ENCODE assay signal across 17 mouse cellular contexts in genomic region chr7:84681558-84681957, GRCm38 (mm10). TPM values are rescaled to one million over a fixed set of nuclear protein-coding genes. Genes with fewer than 3 reads are reported as not detected.
DNase-seq lines count a peak whose midpoint lies in the region; ATAC-seq and TF ChIP-seq lines count a peak whose summit lies in the region.
"Had no signal": no experiment of that assay in that cellular context is flagged by ENCODE, and none has a peak within 500 bp of the region (broad histone marks: within the 10 kb centered on the region; RNA-seq: fewer than 3 reads in every experiment).

No protein-coding gene starts in this region.

- DNase-seq in heart, adult 11 months: peak; percentile 1
- no peak for DNase-seq in heart, postnatal 4 days
- DNase-seq in 3T3-L1 (ENCODE audit: low read depth, low spot score) (peak; percentile 17), G1E (ENCODE audit: low spot score) (no peak)
- no peak for DNase-seq in adrenal gland, adult 18-20 months (ENCODE audit: low spot score in 2 of 2)
- no peak for DNase-seq in adrenal gland, adult 8-10 months
- DNase-seq in urinary bladder, adult 2 months (ENCODE audit: low spot score): no peak
- DNase-seq: cerebellum, postnatal 10 days; gastrocnemius, postnatal 14 days; heart, postnatal 10 days; lung, postnatal 14 days had no signal

- ATAC-seq in G1E (ENCODE audit: extremely low read depth, insufficient number of reproducible peaks, low FRiP score, poor library complexity, severe bottlenecking): 0 out of 2 replicates have a peak, but pooled peaks have one; percentile 35
- peak; percentile 56 for ATAC-seq in megakaryocyte, adult 5-6 weeks (ENCODE audit: poor library complexity, severe bottlenecking)
- ATAC-seq: intestine, embryonic 16.5 days; midbrain, embryonic 13.5 days had no signal

- TF ChIP-seq CTCF in G1E (IDR thresholded peaks at IDR 0.05; ENCODE audit: low read depth, low read length): no peak

- H3K9me3 ChIP-seq in G1E (replicated peaks): no peaks in the 10 kb centered on the region
- H3K9me3 ChIP-seq: heart, embryonic 10.5 days; hindbrain, embryonic 13.5 days; limb, embryonic 12.5 days; midbrain, embryonic 13.5 days had no signal

- no peaks in the 10 kb centered on the region for H3K27me3 ChIP-seq in G1E (ENCODE audit: insufficient read depth, low read length)
- H3K27me3 ChIP-seq: hindbrain, embryonic 13.5 days; limb, embryonic 12.5 days; midbrain, embryonic 13.5 days had no signal

- no peak overlapping the region for H3K4me3 ChIP-seq in G1E (ENCODE audit: low read depth, low read length)
- H3K4me3 ChIP-seq: heart, embryonic 10.5 days; hindbrain, embryonic 13.5 days; limb, embryonic 12.5 days; midbrain, embryonic 13.5 days had no signal

- H3K4me1 ChIP-seq in G1E (ENCODE audit: insufficient read depth, low read depth, low read length): peaks cover 42% of the 10 kb centered on the region

- no peaks in the 10 kb centered on the region for H3K36me3 ChIP-seq in G1E (replicated peaks)
- H3K36me3 ChIP-seq: heart, embryonic 10.5 days; hindbrain, embryonic 13.5 days; limb, embryonic 12.5 days; midbrain, embryonic 13.5 days had no signal

RNA-seq across cellular contexts. Expression of gene Zfand6, which starts 8.2 kb away (rescaled TPM):
- 10 to 100 TPM; 95.1 to 96.2 TPM for total RNA-seq in heart, postnatal 4 days (2021)
- total RNA-seq in G1E (2014; fragmentation: Nextera tagmentation): 134 and 164 TPM in 2 replicates
- total RNA-seq in G1E (2017): 97.1 and 106 TPM in 2 replicates
- 21.1 and 23.1 TPM in 2 replicates for polyA plus RNA-seq in G1E (2012)
- total RNA-seq in megakaryocyte, adult 5-6 weeks (2015): 135 and 162 TPM in 2 replicates
- total RNA-seq in megakaryocyte, adult 5-6 weeks (2017): 78.3 and 97.4 TPM in 2 replicates
- 100 to 1,000 TPM; 115 to 136 TPM for total RNA-seq in adrenal gland, adult 18-20 months (2021)
- total RNA-seq in adrenal gland, adult 8-10 months (2022): 100 to 1,000 TPM in 3 of 4 experiments, 10 to 100 TPM in 1; 99.6 to 121 (median 113) TPM
- polyA plus RNA-seq in urinary bladder, adult 2 months (2012; rRNA removed): 119 and 181 TPM in 2 replicates

Comparison
In these comparisons a context has a peak if more than half of its experiments do, and no peak if none do; other contexts are left out.
1. DNase-seq: peak in heart, adult 11 months (single experiment) and 3T3-L1 (single experiment); none in heart, postnatal 4 days (single experiment), G1E (single experiment), adrenal gland, adult 18-20 months (0 of 2), adrenal gland, adult 8-10 months (single experiment) and urinary bladder, adult 2 months (single experiment).